Mouse (Mus musculus) left cerebral cortex, adult 8-10 months (tissue): ENCODE measurements around the gene Clstn1. TPM values are rescaled to one million over a fixed set of nuclear protein-coding genes. Genes with fewer than 3 reads are reported as not detected.
"Not testable (repeated sequence)": the region's sequence is repeated elsewhere in the genome, so short reads cannot be mapped to it uniquely, and the experiment has no call there.

ENCODE experiments used
- DNase-seq, 2 experiments: peaks; one replicate each; pipeline ENCODE4 v3.0.0; 2022; ENCODE audit warnings: low spot score in 2 of 2
- total RNA-seq, 4 experiments: library from RNA; stranded (reverse); gene quantifications; 2 replicates each; pipeline ENCODE4 v1.2.4; 2022

The Clstn1 gene
- total RNA-seq, 4 experiments from 2014 or later, result 1,199 to 1,281 (median 1,221) TPM

- no peak for DNase-seq
Measured at GRCm38 (mm10) chr4:149597641-149598208, 11.5 kb downstream of the Clstn1 start.

- no peak for DNase-seq
Measured at GRCm38 (mm10) chr4:149599549-149599948, 13.3 kb downstream of the Clstn1 start.

- DNase-seq, result no peak
Measured at GRCm38 (mm10) chr4:149600130-149600529, 13.9 kb downstream of the Clstn1 start.

- DNase-seq, result no peak
Measured at GRCm38 (mm10) chr4:149601484-149601883, 15.2 kb downstream of the Clstn1 start.

DNA sequence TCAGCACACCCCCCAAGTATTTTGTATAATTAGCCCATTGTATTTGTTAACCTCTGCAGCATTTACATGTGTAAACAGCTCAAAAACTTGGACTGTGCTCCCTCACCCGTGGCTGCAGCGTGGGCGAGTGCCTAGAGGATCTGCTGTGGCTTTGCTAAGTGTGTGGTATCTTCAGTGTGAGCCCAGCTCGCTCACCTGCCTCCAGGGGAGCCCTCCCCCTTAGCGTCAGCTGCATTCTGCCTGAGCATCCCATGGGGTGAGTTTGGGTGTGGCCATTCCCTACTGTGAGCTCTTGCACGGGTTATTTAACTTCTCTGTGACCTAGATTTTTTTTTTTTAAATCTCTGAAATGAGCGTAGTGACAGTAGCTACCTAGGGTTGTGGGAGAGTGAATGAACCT, 16.0 kb downstream of the Clstn1 start:
- no peak for DNase-seq

DNA sequence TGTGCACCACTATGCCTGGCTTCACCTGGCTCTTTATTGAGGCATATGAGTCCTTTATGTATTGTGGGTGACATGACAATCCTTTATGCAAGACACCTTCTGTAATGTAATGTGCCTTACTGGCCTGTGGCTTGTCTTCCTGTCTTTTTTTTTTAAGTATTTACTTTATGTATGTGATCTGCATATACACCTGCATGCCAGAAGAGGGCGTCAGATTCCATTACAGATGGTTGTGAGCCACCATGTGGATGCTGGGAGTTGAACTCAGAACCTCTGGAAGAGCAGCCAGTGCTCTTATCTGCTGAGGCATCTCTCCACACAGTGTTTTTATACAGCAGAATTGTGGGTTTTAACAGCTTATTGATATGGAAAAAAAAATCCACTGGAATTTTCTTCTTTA, 17.6 kb downstream of the Clstn1 start:
- no peak for DNase-seq

- DNase-seq, result no peak
Measured at GRCm38 (mm10) chr4:149604518-149604917, 18.2 kb downstream of the Clstn1 start.

GRCm38 (mm10) chr4:149606056-149606455, 19.8 kb downstream of the Clstn1 start:
- DNase-seq, result no peak

- DNase-seq, result no peak
Measured at GRCm38 (mm10) chr4:149606766-149607358, 20.6 kb downstream of the Clstn1 start.

GRCm38 (mm10) chr4:149607591-149608308, 21.5 kb downstream of the Clstn1 start:
- no peak for DNase-seq

DNA sequence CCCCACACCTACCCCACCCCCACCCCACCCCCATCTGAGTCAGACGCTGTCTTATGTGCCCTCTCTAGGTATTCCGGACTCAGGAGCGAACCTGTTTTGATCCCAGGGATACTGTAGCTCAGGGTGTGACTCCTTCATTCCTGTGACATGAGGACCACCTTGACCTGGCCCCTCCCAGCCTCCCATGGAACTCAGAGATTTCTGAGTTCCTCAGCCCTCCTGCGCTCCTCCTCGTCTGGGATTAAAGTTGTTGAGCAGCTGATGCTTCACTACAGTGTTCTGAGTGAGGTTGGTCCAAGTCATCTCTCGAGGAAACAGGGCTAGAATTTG, 22.0 kb downstream of the Clstn1 start:
- DNase-seq, result no peak

GRCm38 (mm10) chr4:149609256-149610025, 23.2 kb downstream of the Clstn1 start:
- DNase-seq, result peak in 1 of 2 experiments; percentile 78

DNA sequence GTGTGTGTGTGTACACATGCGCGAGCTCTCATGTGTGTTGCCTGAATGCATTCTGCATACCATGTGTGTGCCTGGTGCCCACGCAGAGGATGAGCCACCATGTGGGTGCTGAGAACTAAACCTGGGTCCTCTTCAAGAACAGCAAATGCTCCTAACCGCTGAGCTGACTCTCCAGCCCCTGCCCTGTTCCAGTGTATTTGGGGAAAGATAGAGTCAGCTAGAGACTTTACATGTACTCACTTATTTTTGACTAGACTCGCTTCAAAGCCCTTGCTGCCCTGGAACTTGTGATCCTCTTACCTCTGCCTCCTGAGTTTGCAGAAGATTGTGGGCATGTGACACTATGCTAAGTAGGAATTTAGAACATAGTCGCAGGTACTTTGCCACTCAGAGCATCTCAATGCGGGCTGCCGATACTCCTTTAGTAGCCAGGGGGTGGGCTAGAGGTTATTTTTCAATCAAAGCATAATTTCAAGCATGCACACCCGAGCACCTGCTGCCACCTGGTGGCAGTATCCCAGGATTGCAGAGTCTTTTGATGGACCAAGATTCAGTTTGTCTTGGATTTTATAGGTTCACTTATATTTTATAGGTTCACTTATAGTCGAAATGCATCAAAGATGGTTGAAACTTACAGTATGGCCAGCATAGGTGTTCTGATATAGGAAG, 25.2 kb downstream of the Clstn1 start:
- no peak for DNase-seq

DNA sequence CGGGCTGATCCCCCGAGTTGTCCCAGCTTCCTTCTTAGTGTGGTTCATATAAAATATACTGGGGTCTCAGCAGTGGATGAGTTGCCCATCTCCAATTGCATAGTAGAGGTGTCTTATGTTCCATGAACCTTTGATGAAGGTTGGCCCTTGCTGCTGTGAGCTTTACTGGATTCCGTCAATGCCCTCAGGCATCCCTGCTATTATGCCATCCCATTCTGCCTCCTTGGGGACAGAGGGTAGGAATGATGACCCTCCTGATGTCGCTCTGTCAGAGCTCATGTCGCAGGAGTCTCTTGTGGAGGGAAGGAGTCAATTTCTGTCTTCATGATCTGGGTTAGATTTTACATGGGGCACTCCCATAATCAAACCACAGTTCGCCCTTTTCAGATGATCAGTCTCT, 27.2 kb downstream of the Clstn1 start:
- DNase-seq, result not testable (repeated sequence)

DNA sequence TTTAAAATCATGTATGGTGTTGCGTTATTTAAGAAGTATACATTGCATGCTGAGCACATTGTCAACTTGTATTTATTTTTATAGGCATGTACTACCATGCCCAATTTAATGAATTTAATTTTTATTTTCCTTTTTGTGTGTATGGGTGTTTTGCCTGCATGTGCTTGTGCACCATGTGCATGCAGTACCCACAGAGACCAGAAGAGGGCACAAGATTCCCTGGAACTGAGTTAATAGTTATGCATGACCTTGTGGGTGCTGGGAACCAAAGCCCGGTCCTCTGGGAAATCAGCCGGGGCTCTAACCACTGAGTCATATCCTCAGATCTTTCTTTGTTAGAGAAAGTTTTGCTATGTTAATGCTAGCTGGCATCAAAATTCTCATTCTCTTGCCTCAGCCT, 28.6 kb downstream of the Clstn1 start:
- no peak for DNase-seq

DNA sequence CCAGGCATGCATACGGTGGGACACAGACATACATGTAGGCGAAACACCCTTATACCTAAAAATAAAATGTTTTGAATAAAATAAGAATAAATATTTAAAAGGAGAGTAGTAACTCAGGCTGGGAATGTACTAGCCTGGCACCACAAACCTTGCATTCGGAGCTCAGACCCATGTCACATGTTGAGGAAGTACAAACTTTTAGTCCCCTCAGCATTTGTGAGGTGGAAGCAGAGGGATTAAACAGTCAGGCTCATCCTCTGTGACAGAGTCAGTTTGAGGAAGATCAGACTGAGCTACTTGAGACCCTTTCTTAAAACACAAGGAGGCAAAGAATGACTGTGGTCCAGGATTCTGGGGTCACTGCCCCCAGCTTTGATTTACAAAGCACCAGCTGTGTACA, 30.7 kb downstream of the Clstn1 start:
- DNase-seq, result not testable (repeated sequence)

DNA sequence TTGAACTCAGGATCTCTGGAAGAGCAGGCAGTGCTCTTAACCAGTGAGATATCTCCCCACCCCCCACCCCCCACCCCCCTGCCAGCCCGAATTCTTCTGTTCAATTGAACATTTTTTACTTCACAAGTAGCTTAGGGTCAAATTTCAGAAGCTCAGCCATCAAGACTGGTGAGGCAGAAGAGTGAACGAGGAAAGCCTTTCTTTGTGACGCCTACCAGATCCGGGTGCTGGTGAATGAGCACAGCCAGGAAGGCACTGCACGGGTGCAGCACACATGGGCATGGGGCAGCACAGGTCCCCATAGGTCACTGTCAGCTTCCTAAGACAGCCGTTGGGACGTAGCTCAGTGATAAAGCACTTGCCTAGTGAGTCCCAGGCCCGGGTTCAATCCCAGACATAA, 33.7 kb downstream of the Clstn1 start:
- DNase-seq, result no peak

DNA sequence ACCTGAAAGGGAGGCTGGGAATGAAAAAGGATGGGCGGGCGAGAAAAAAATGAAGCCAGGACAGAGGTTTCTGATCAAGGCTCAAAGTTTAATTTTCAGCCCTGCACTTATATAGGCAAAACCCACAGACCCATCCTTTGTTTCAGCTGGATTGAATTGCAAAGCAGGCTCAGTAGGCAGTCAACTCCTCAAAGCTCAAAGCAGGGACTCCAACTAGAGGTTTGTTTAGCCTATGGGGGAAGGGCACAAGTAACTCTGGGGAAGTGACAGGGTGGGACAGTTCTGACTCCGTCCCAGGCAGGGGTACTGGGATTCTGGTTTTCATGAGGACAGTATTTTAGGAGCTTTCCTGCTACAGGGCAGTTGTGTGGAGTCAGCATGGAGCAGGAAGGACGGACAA, 35.0 kb downstream of the Clstn1 start:
- DNase-seq, result no peak

GRCm38 (mm10) chr4:149623711-149624110, 37.4 kb downstream of the Clstn1 start:
- no peak for DNase-seq

DNA sequence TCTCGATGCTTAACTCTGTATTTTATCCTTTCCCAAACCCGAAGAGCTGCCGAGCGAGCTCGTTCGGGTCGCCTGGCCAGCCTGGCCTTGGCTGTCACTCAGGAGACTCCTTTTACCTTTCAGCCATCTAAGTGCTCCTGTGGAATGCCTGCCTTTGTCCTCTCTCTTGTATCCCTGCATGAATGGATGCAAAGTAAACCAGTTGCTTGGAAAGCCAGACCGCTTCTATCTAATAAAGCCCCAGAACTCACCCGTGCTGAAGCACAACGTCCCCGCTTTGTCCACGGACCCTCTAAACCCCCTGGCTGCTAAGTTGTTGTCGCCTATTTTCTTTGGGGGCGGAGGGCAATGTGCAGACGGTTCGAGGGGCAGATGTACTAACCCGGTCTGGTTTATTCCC, 40.5 kb downstream of the Clstn1 start:
- no peak for DNase-seq

DNA sequence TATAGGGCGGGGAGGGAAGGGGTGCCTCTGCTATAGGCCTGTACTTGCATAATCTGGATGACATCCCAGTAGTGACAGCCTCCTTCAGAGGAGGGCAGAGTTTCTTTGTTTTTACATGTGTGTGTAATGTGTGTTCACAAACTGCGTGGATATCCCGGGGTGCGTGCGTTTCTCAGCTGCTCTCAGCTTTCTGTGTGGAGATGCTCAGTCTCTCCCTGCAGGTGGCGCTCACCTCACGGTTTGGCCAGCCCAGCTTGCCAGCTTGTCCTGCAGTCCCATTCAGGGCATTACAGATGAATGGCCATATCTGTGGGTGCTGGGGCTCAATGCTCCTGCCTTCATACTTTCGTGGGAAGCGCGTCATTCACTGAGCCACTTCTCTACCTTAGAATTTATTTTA, 42.1 kb downstream of the Clstn1 start:
- DNase-seq, result no peak

GRCm38 (mm10) chr4:149628810-149629209, 42.5 kb downstream of the Clstn1 start:
- DNase-seq, result no peak
